Mouse (Mus musculus): ENCODE results near the gene Gm3854.
A peak's percentile ranks its signal among the peaks of the same experiment; 100 is the strongest.
"Not testable (repeated sequence)": the region's sequence is repeated elsewhere in the genome, so short reads cannot be mapped to it uniquely, and the experiment has no call there.

Gm3854 gene

GRCm38 (mm10) chr7:6343501-6344071 is at the start of gene Gm3854:
Gene Gm3854 (plus strand): TSS chr7:6343759.
- DNase-seq, result peak; percentile 82 to 87

GRCm38 (mm10) chr7:6300796-6301195 is 42.8 kb upstream of the Gm3854 start:
- DNase-seq, result not testable (repeated sequence)

- DNase-seq, result peak in 1 of 2 experiments; percentile 31
These were observed 12.9 kb upstream of the Gm3854 start for GRCm38 (mm10) chr7:6330458-6331232.

- peak; percentile 90 for DNase-seq
These were observed 12.2 kb upstream of the Gm3854 start, which contains the start of gene Zfp583 for GRCm38 (mm10) chr7:6331233-6331956. Gene Zfp583 (minus strand): TSS chr7:6331285.

- no peak for DNase-seq
These were observed 3.7 kb upstream of the Gm3854 start for GRCm38 (mm10) chr7:6339865-6340264.

- DNase-seq, result no peak
These were observed 565 bp downstream of the Gm3854 start for GRCm38 (mm10) chr7:6344124-6344523.

- no peak for DNase-seq
These were observed 14.6 kb downstream of the Gm3854 start for GRCm38 (mm10) chr7:6358121-6358520.

- DNase-seq, result peak; percentile 24 to 56
These were observed 15.5 kb downstream of the Gm3854 start for GRCm38 (mm10) chr7:6358937-6359590.

- DNase-seq, result no peak
These were observed 17.0 kb downstream of the Gm3854 start for GRCm38 (mm10) chr7:6360477-6361060.

- peak in 1 of 2 experiments; percentile 27 for DNase-seq
These were observed 18.2 kb downstream of the Gm3854 start for GRCm38 (mm10) chr7:6361756-6362155.

GRCm38 (mm10) chr7:6362268-6363046 is 18.9 kb downstream of the Gm3854 start:
- DNase-seq, result peak; percentile 99 to 100

GRCm38 (mm10) chr7:6363047-6363488 is 19.5 kb downstream of the Gm3854 start, which contains the start of gene Zfp78:
Gene Zfp78 (plus strand): TSS chr7:6363280.
- DNase-seq, result peak in 1 of 2 experiments; percentile 91

GRCm38 (mm10) chr7:6364761-6365160 is 21.2 kb downstream of the Gm3854 start:
- DNase-seq, result no peak

- DNase-seq, result no peak
These were observed 23.6 kb downstream of the Gm3854 start for GRCm38 (mm10) chr7:6367185-6367584.

- DNase-seq, result not testable (repeated sequence)
These were observed 24.6 kb downstream of the Gm3854 start for GRCm38 (mm10) chr7:6368146-6368545.

GRCm38 (mm10) chr7:6369460-6369859 is 25.9 kb downstream of the Gm3854 start:
- DNase-seq, result no peak

- DNase-seq, result no peak
These were observed 29.4 kb downstream of the Gm3854 start for GRCm38 (mm10) chr7:6372993-6373392.

- no peak for DNase-seq
These were observed 34.9 kb downstream of the Gm3854 start for GRCm38 (mm10) chr7:6378441-6378840.

GRCm38 (mm10) chr7:6381431-6381830 is 37.9 kb downstream of the Gm3854 start:
- no peak for DNase-seq

- peak; percentile 90 to 92 for DNase-seq
These were observed 39.5 kb downstream of the Gm3854 start, which contains the start of gene Zfp28 for GRCm38 (mm10) chr7:6383044-6383455. Gene Zfp28 (plus strand): TSS chr7:6383295.

- no peak for DNase-seq
These were observed 40.5 kb downstream of the Gm3854 start for GRCm38 (mm10) chr7:6384011-6384410.

Data from cerebellum, adult 18-20 months (tissue).